21 mouse cellular contexts compared by ENCODE assay signal in the genomic region with DNA sequence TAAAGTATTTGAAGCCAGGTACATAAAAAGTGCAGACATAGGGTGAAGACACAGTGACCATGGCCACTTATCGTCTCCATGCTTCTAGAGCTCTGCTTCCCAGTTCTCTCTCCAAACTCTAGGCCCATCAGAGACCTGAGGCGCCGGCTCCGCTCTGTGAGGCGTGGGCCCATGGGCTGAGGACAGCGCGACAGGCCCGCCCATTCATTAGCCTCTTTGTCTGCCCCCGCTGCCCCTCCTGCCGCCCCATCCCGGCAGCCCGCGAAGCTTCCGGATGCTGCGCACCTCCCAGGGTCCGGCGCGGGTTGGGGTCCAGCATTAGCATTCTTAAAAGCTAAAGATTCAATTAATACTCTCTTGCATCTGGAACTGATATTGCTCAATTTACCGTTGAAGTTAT. TPM values are rescaled to one million over a fixed set of nuclear protein-coding genes. Genes with fewer than 3 reads are reported as not detected.
DNase-seq lines count a peak whose midpoint lies in the region; ATAC-seq and TF ChIP-seq lines count a peak whose summit lies in the region.
"Had no signal": no experiment of that assay in that cellular context is flagged by ENCODE, and none has a peak within 500 bp of the region (broad histone marks: within the 10 kb centered on the region; RNA-seq: fewer than 3 reads in every experiment).

No protein-coding gene starts in this region.

- H3K36me3 ChIP-seq in forebrain, embryonic 12.5 days (replicated peaks), result no peaks in the 10 kb centered on the region
- H3K36me3 ChIP-seq in forebrain, postnatal 0 days (ENCODE audit: insufficient read depth), result no peaks in the 10 kb centered on the region
- H3K36me3 ChIP-seq in embryonic facial prominence, embryonic 11.5 days (replicated peaks; ENCODE audit: control insufficient read depth, insufficient read depth, low read depth, low read length), result no peaks in the 10 kb centered on the region
- no peaks in the 10 kb centered on the region for H3K36me3 ChIP-seq in hindbrain, embryonic 15.5 days
- H3K36me3 ChIP-seq in neural tube, embryonic 13.5 days, result no peaks in the 10 kb centered on the region
- H3K36me3 ChIP-seq: heart, embryonic 15.5 days; liver, embryonic 13.5 days had no signal

- 47% methylated on average over 19 of the region's 19 CpGs for WGBS in forebrain, embryonic 12.5 days
- WGBS in forebrain, postnatal 0 days, result 40% methylated on average over 19 of the region's 19 CpGs
- 45% methylated on average over 19 of the region's 19 CpGs for WGBS in embryonic facial prominence, embryonic 11.5 days
- 53% methylated on average over 19 of the region's 19 CpGs for WGBS in hindbrain, embryonic 15.5 days
- WGBS in neural tube, embryonic 13.5 days, result 46% methylated on average over 19 of the region's 19 CpGs

- H3K27me3 ChIP-seq in forebrain, embryonic 12.5 days, result no peaks in the 10 kb centered on the region
- no peaks in the 10 kb centered on the region for H3K27me3 ChIP-seq in forebrain, postnatal 0 days (ENCODE audit: insufficient read depth, low read length)
- no peaks in the 10 kb centered on the region for H3K27me3 ChIP-seq in embryonic facial prominence, embryonic 11.5 days (ENCODE audit: control insufficient read depth, insufficient read depth, low read length)
- no peaks in the 10 kb centered on the region for H3K27me3 ChIP-seq in hindbrain, embryonic 15.5 days
- no peaks in the 10 kb centered on the region for H3K27me3 ChIP-seq in neural tube, embryonic 13.5 days
- H3K27me3 ChIP-seq: heart, embryonic 15.5 days; liver, embryonic 13.5 days had no signal

- no peaks in the 10 kb centered on the region for H3K4me1 ChIP-seq in forebrain, embryonic 12.5 days
- H3K4me1 ChIP-seq in forebrain, postnatal 0 days (ENCODE audit: insufficient read depth), result no peaks in the 10 kb centered on the region
- no peaks in the 10 kb centered on the region for H3K4me1 ChIP-seq in embryonic facial prominence, embryonic 11.5 days (ENCODE audit: control insufficient read depth, insufficient read depth, low read length)
- H3K4me1 ChIP-seq in hindbrain, embryonic 15.5 days (replicated peaks), result no peaks in the 10 kb centered on the region
- no peaks in the 10 kb centered on the region for H3K4me1 ChIP-seq in neural tube, embryonic 13.5 days (replicated peaks)
- H3K4me1 ChIP-seq: heart, embryonic 15.5 days; liver, embryonic 13.5 days had no signal

- no peak for DNase-seq in forebrain, postnatal 0 days
- DNase-seq in embryonic facial prominence, embryonic 11.5 days (ENCODE audit: low spot score), result peak; percentile 6
- no peak for DNase-seq in left cerebral cortex, postnatal 25 days (ENCODE audit: low spot score in 2 of 2)
- DNase-seq in urinary bladder, postnatal 4 days (ENCODE audit: low spot score in 2 of 2), result no peak
- DNase-seq: adrenal gland, postnatal 10 days; cerebellum, postnatal 14 days; gastrocnemius, postnatal 36 days; kidney, postnatal 36 days; liver, embryonic 13.5 days; lung, postnatal 10 days; thymus, postnatal 4 days had no signal

- intact Hi-C loops in left cerebral cortex, postnatal 25 days (cut with DNase I), result no loop called here

- no peak overlapping the region for H3K9ac ChIP-seq in forebrain, embryonic 12.5 days
- no peak overlapping the region for H3K9ac ChIP-seq in forebrain, postnatal 0 days
- no peak overlapping the region for H3K9ac ChIP-seq in embryonic facial prominence, embryonic 11.5 days (replicated peaks; ENCODE audit: low read length)
- no peak overlapping the region for H3K9ac ChIP-seq in hindbrain, embryonic 15.5 days
- no peak overlapping the region for H3K9ac ChIP-seq in neural tube, embryonic 13.5 days
- H3K9ac ChIP-seq: heart, embryonic 15.5 days; liver, embryonic 13.5 days had no signal

- H3K27ac ChIP-seq in forebrain, embryonic 12.5 days, result no peak overlapping the region
- H3K27ac ChIP-seq in forebrain, postnatal 0 days (ENCODE audit: low read depth, low read length), result no peak overlapping the region
- no peak overlapping the region for H3K27ac ChIP-seq in embryonic facial prominence, embryonic 11.5 days (replicated peaks; ENCODE audit: low read depth, low read length)
- H3K27ac ChIP-seq in hindbrain, embryonic 15.5 days (replicated peaks), result no peak overlapping the region
- no peak overlapping the region for H3K27ac ChIP-seq in neural tube, embryonic 13.5 days (replicated peaks)
- H3K27ac ChIP-seq: heart, embryonic 15.5 days; left cerebral cortex, adult 2 months; liver, embryonic 13.5 days; stomach, postnatal 0 days had no signal

- H3K9me3 ChIP-seq in forebrain, embryonic 12.5 days, result no peaks in the 10 kb centered on the region
- no peaks in the 10 kb centered on the region for H3K9me3 ChIP-seq in forebrain, postnatal 0 days (ENCODE audit: low read length)
- H3K9me3 ChIP-seq in embryonic facial prominence, embryonic 11.5 days (replicated peaks; ENCODE audit: control insufficient read depth, low read length), result no peaks in the 10 kb centered on the region
- no peaks in the 10 kb centered on the region for H3K9me3 ChIP-seq in hindbrain, embryonic 15.5 days
- no peaks in the 10 kb centered on the region for H3K9me3 ChIP-seq in neural tube, embryonic 13.5 days
- H3K9me3 ChIP-seq: heart, embryonic 15.5 days; liver, embryonic 13.5 days had no signal

- no peak overlapping the region for H3K4me3 ChIP-seq in forebrain, embryonic 12.5 days (replicated peaks)
- H3K4me3 ChIP-seq in forebrain, postnatal 0 days (ENCODE audit: low read depth, low read length), result no peak overlapping the region
- no peak overlapping the region for H3K4me3 ChIP-seq in embryonic facial prominence, embryonic 11.5 days (ENCODE audit: low read depth, low read length)
- H3K4me3 ChIP-seq in hindbrain, embryonic 15.5 days, result no peak overlapping the region
- no peak overlapping the region for H3K4me3 ChIP-seq in neural tube, embryonic 13.5 days
- H3K4me3 ChIP-seq: heart, embryonic 15.5 days; left cerebral cortex, adult 2 months; liver, embryonic 13.5 days had no signal

- no peak for TF ChIP-seq CTCF in forebrain, postnatal 0 days (IDR thresholded peaks at IDR 0.05; ENCODE audit: low read depth)

- H3K4me2 ChIP-seq in forebrain, embryonic 12.5 days, result peak overlapping the region; percentile 30
- H3K4me2 ChIP-seq in forebrain, postnatal 0 days (ENCODE audit: low read depth), result no peak overlapping the region
- H3K4me2 ChIP-seq in embryonic facial prominence, embryonic 11.5 days (ENCODE audit: low read depth, low read length), result no peak overlapping the region; the same call in 1 of the 2 replicates
- peak overlapping the region; percentile 30 for H3K4me2 ChIP-seq in hindbrain, embryonic 15.5 days
- H3K4me2 ChIP-seq in neural tube, embryonic 13.5 days, result peak overlapping the region; percentile 45
- H3K4me2 ChIP-seq: heart, embryonic 15.5 days; liver, embryonic 13.5 days had no signal

- ATAC-seq in forebrain, embryonic 12.5 days (ENCODE audit: low FRiP score), result no peak
- ATAC-seq in forebrain, postnatal 0 days, result no peak
- ATAC-seq in embryonic facial prominence, embryonic 11.5 days (replicated peaks; ENCODE audit: insufficient number of reproducible peaks, low FRiP score, low TSS enrichment, low read depth), result no peak
- no peak for ATAC-seq in hindbrain, embryonic 15.5 days (ENCODE audit: low FRiP score, low read depth)
- no peak for ATAC-seq in neural tube, embryonic 13.5 days (ENCODE audit: low read depth)
- ATAC-seq in cerebellum, adult (ENCODE audit: insufficient number of reproducible peaks, low FRiP score, low TSS enrichment), result no peak
- ATAC-seq: inflammation-experienced regulatory T-cells, adult 6 months had no signal

RNA-seq across cellular contexts. Expression of a gene that starts 11.0 kb away (rescaled TPM):
- not detected in 2 replicates for polyA plus RNA-seq in forebrain, embryonic 12.5 days (2016; fragmentation: Nextera tagmentation; extraction: Ambion mirVana)
- not detected in 2 replicates for total RNA-seq in forebrain, postnatal 0 days (2014; rRNA removed)
- not detected in 2 replicates for polyA plus RNA-seq in forebrain, postnatal 0 days (2015; fragmentation: Nextera tagmentation; extraction: Ambion mirVana)
- not detected in 2 replicates for polyA plus RNA-seq in embryonic facial prominence, embryonic 11.5 days (2014; fragmentation: Nextera tagmentation; extraction: Ambion mirVana)
- polyA plus RNA-seq in hindbrain, embryonic 15.5 days (2015; fragmentation: Nextera tagmentation; extraction: Ambion mirVana), result not detected in 2 replicates
- not detected in 2 replicates for polyA plus RNA-seq in neural tube, embryonic 13.5 days (2015; fragmentation: Nextera tagmentation; extraction: Ambion mirVana)
- not detected for total RNA-seq in left cerebral cortex, postnatal 25 days (2021)
- total RNA-seq: adrenal gland, postnatal 10 days; gastrocnemius, postnatal 36 days; left cerebral cortex, adult 2 months; monocyte, adult 5-6 weeks had no signal
- polyA plus RNA-seq: heart, embryonic 15.5 days; inflammation-experienced regulatory T-cells, adult 6 months; small intestine, adult 2 months had no signal

RNA-seq across cellular contexts. Expression of a gene that starts 15.2 kb away (rescaled TPM):
- polyA plus RNA-seq in forebrain, embryonic 12.5 days (2016; fragmentation: Nextera tagmentation; extraction: Ambion mirVana), result 1.5 TPM in 1 of 2 replicates, not detected in the other
- total RNA-seq in forebrain, postnatal 0 days (2014; rRNA removed), result 2.8 and 5.3 TPM in 2 replicates
- 0.59 and 2.8 TPM in 2 replicates for polyA plus RNA-seq in forebrain, postnatal 0 days (2015; fragmentation: Nextera tagmentation; extraction: Ambion mirVana)
- 1.6 and 2.3 TPM in 2 replicates for polyA plus RNA-seq in embryonic facial prominence, embryonic 11.5 days (2014; fragmentation: Nextera tagmentation; extraction: Ambion mirVana)
- 0.62 and 0.67 TPM in 2 replicates for polyA plus RNA-seq in hindbrain, embryonic 15.5 days (2015; fragmentation: Nextera tagmentation; extraction: Ambion mirVana)
- polyA plus RNA-seq in neural tube, embryonic 13.5 days (2015; fragmentation: Nextera tagmentation; extraction: Ambion mirVana), result 1.5 and 1.7 TPM in 2 replicates
- total RNA-seq in left cerebral cortex, postnatal 25 days (2021), result not detected
- total RNA-seq: gastrocnemius, postnatal 36 days; monocyte, adult 5-6 weeks had no signal
- polyA plus RNA-seq: inflammation-experienced regulatory T-cells, adult 6 months; small intestine, adult 2 months had no signal

RNA-seq across cellular contexts. Expression of a gene that starts 22.0 kb away (rescaled TPM):
- not detected in 2 replicates for polyA plus RNA-seq in forebrain, embryonic 12.5 days (2016; fragmentation: Nextera tagmentation; extraction: Ambion mirVana)
- 0.86 and 2.9 TPM in 2 replicates for total RNA-seq in forebrain, postnatal 0 days (2014; rRNA removed)
- 0.74 TPM in 1 of 2 replicates, not detected in the other for polyA plus RNA-seq in forebrain, postnatal 0 days (2015; fragmentation: Nextera tagmentation; extraction: Ambion mirVana)
- not detected in 2 replicates for polyA plus RNA-seq in embryonic facial prominence, embryonic 11.5 days (2014; fragmentation: Nextera tagmentation; extraction: Ambion mirVana)
- polyA plus RNA-seq in hindbrain, embryonic 15.5 days (2015; fragmentation: Nextera tagmentation; extraction: Ambion mirVana), result not detected in 2 replicates
- 0.96 TPM in 1 of 2 replicates, not detected in the other for polyA plus RNA-seq in neural tube, embryonic 13.5 days (2015; fragmentation: Nextera tagmentation; extraction: Ambion mirVana)
- total RNA-seq in left cerebral cortex, postnatal 25 days (2021), result not detected
- total RNA-seq: gastrocnemius, postnatal 36 days; left cerebral cortex, adult 2 months; monocyte, adult 5-6 weeks had no signal
- polyA plus RNA-seq: heart, embryonic 15.5 days; small intestine, adult 2 months had no signal

RNA-seq across cellular contexts. Expression of a gene that starts 42.6 kb away (rescaled TPM):
- not detected in 2 replicates for polyA plus RNA-seq in forebrain, embryonic 12.5 days (2016; fragmentation: Nextera tagmentation; extraction: Ambion mirVana)
- total RNA-seq in forebrain, postnatal 0 days (2014; rRNA removed), result 3.8 TPM in 1 of 2 replicates, not detected in the other
- not detected in 2 replicates for polyA plus RNA-seq in forebrain, postnatal 0 days (2015; fragmentation: Nextera tagmentation; extraction: Ambion mirVana)
- polyA plus RNA-seq in embryonic facial prominence, embryonic 11.5 days (2014; fragmentation: Nextera tagmentation; extraction: Ambion mirVana), result not detected in 2 replicates
- not detected in 2 replicates for polyA plus RNA-seq in hindbrain, embryonic 15.5 days (2015; fragmentation: Nextera tagmentation; extraction: Ambion mirVana)
- polyA plus RNA-seq in neural tube, embryonic 13.5 days (2015; fragmentation: Nextera tagmentation; extraction: Ambion mirVana), result 0.85 and 0.92 TPM in 2 replicates
- not detected for total RNA-seq in left cerebral cortex, postnatal 25 days (2021)
- total RNA-seq: gastrocnemius, postnatal 36 days; left cerebral cortex, adult 2 months; monocyte, adult 5-6 weeks had no signal
- polyA plus RNA-seq: inflammation-experienced regulatory T-cells, adult 6 months; small intestine, adult 2 months had no signal

Comparison
In these comparisons a context has a peak if more than half of its experiments do, and no peak if none do; other contexts are left out.
1. H3K4me2 ChIP-seq: peak in forebrain, embryonic 12.5 days (single experiment), hindbrain, embryonic 15.5 days (single experiment) and neural tube, embryonic 13.5 days (single experiment); none in forebrain, postnatal 0 days (single experiment) and embryonic facial prominence, embryonic 11.5 days (single experiment).